Mouse (Mus musculus) ES-E14 (cell line): ENCODE measurements around the gene Rundc1. TPM values are rescaled to one million over a fixed set of nuclear protein-coding genes. Genes with fewer than 3 reads are reported as not detected.

Source experiments
- DNase-seq: peaks from one replicate; pipeline ENCODE4 v3.0.0-alpha.2; 2013; ENCODE audit warnings: low read depth, low spot score
- H3K27ac ChIP-seq: 2 replicates; pipeline ENCODE4 v1.5.1; 2012; ENCODE audit warnings: low read depth, mild to moderate bottlenecking, low read length, moderate library complexity, mixed read lengths; ENCODE audit not compliant: poor library complexity, insufficient read depth, severe bottlenecking
- H3K36me3 ChIP-seq: 2 replicates; pipeline ENCODE4 v1.6.1; 2012; ENCODE audit warnings: mild to moderate bottlenecking, low read length, moderate library complexity, mixed read lengths; ENCODE audit not compliant: control insufficient read depth, poor library complexity, insufficient read depth, severe bottlenecking
- H3K4me1 ChIP-seq, 2 experiments: fragments of 150-350 bp in 1 of 2; sonication (generic) in 1 of 2; 2 replicates each; pipeline ENCODE4 v1.6.1; 2012; ENCODE audit warnings: low read length in 2 of 2, mild to moderate bottlenecking in 1 of 2, mixed read lengths in 1 of 2; ENCODE audit not compliant: control insufficient read depth in 2 of 2, insufficient read depth in 2 of 2, poor library complexity in 1 of 2
- H3K4me3 ChIP-seq, 2 experiments: fragments of 150-350 bp in 1 of 2; sonication (generic) in 1 of 2; 2 replicates each; pipeline ENCODE4 v1.5.1; 2012; ENCODE audit warnings: low read length in 2 of 2, low read depth in 1 of 2, mild to moderate bottlenecking in 1 of 2, mixed read lengths in 1 of 2; ENCODE audit not compliant: insufficient read depth in 1 of 2, poor library complexity in 1 of 2, severe bottlenecking in 1 of 2
- H3K9ac ChIP-seq: 2 replicates; pipeline ENCODE4 v1.6.1; 2012; ENCODE audit warnings: low read depth, mild to moderate bottlenecking, low read length, mixed read lengths; ENCODE audit not compliant: poor library complexity, insufficient read depth, severe bottlenecking
- H3K9me3 ChIP-seq: fragments of 150-350 bp; sonication (generic); 2 replicates; pipeline ENCODE4 v1.6.1; 2012; ENCODE audit warnings: low read depth, mild to moderate bottlenecking, low read length; ENCODE audit not compliant: control insufficient read depth, insufficient read depth
- CHD2 ChIP-seq: IDR thresholded peaks from 2 replicates; pipeline ENCODE4 v1.6.1; 2014; ENCODE audit warnings: mild to moderate bottlenecking, low read depth, low read length, inconsistent platforms
- HCFC1 ChIP-seq: IDR thresholded peaks from 2 replicates; pipeline ENCODE4 v1.6.1; 2012; ENCODE audit warnings: low read length, inconsistent platforms, borderline replicate concordance; ENCODE audit not compliant: insufficient read depth
- MAFK ChIP-seq: IDR thresholded peaks from 2 replicates; pipeline ENCODE4 v1.6.1; 2014; ENCODE audit warnings: mild to moderate bottlenecking, low read depth, low read length, inconsistent platforms; ENCODE audit not compliant: insufficient read depth
- ZC3H11A ChIP-seq: IDR thresholded peaks from 2 replicates; pipeline ENCODE4 v1.6.1; 2012; ENCODE audit warnings: low read depth, mild to moderate bottlenecking, inconsistent platforms, low read length, borderline replicate concordance
- ZNF384 ChIP-seq: IDR thresholded peaks from 2 replicates; pipeline ENCODE4 v1.6.1; 2012; ENCODE audit warnings: low read depth, low read length, inconsistent platforms
- in situ Hi-C, 2 experiments: fragments of 600-800 bp; cut with MboI; formaldehyde crosslinking; loops; one replicate each; pipeline ENCODE4 v1.15.1; 2025; ENCODE audit warnings: low sequenced_read_pairs in 2 of 2, inconsistent platforms in 1 of 2; ENCODE audit not compliant: unreplicated experiment in 2 of 2
- total RNA-seq: library from RNA; depleted of rRNA; stranded (reverse); fragments of 300-350 nt; gene quantifications from 2 replicates; pipeline ENCODE4 v1.2.3, GENCODE M21; 2012

The Rundc1 gene
- total RNA-seq, 1 experiment = 6.9 TPM

DNA sequence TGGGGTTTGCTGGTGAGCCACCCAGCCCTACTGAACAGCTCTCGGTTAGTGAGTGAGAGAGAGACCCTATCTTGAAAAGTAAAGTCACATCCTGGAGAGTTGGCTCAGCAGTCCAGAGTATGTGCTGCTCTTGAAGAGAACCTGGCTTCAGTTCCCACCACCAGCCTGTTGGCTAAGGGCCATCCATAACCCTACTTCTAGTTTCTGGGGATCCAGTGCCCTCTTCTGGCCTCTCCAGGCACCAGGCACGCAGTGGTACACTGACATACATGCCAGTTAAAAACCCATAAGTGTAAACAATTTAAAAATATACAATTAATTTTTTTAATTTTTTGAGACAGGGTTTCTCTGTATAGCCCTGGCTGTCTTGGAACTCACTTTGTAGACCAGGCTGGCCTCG is 25.5 kb downstream of the Rundc1 start:
- H3K4me1 ChIP-seq = peaks cover 6 to 8% of the 10 kb centered on the region in 2 experiments; a peak in 3 of 4 replicates
- no peak for DNase-seq
- TF ChIP-seq ZC3H11A (peak; percentile 26; the same call in 1 of the 2 replicates), CHD2 (no peak)
- H3K4me3 ChIP-seq = no peak overlapping the region
- H3K9me3 ChIP-seq = no peaks in the 10 kb centered on the region
- no peak overlapping the region for H3K9ac ChIP-seq
- in situ Hi-C loops = no loop called here
- H3K36me3 ChIP-seq = peaks cover 2% of the 10 kb centered on the region; the same call in 1 of the 2 replicates
- H3K27ac ChIP-seq = no peak overlapping the region

DNA sequence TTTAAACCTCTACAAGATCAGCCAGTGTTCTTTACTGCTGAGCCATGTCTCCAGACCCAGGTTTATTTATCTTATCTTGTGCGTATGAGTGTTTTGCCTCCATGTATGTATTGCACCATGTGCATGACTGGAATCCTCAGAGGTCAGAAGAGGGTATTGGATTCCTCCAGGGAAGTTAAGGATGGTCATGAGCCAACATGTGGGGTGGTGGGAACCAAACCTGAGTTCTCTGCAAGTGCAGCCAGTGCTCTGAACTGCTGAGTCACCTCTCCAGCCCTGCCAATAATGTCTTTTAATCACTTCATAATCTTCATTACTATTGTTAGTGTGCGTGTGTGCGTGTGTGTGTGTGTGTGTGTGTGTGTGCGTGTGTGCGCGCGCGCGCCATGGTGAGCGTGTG is 26.7 kb downstream of the Rundc1 start:
- H3K36me3 ChIP-seq = no peaks in the 10 kb centered on the region
- DNase-seq = no peak
- H3K9ac ChIP-seq = no peak overlapping the region; the same call in 1 of the 2 replicates
- no peak overlapping the region for H3K27ac ChIP-seq
- TF ChIP-seq HCFC1 (no peak), ZNF384 (no peak), MAFK (0 out of 2 replicates have a peak, but pooled peaks have one; percentile 45)
- no peaks in the 10 kb centered on the region for H3K9me3 ChIP-seq
- in situ Hi-C loops = no loop called here
- H3K4me3 ChIP-seq = no peak overlapping the region
- peaks cover 6 to 8% of the 10 kb centered on the region in 2 experiments; a peak in 3 of 4 replicates for H3K4me1 ChIP-seq

DNA sequence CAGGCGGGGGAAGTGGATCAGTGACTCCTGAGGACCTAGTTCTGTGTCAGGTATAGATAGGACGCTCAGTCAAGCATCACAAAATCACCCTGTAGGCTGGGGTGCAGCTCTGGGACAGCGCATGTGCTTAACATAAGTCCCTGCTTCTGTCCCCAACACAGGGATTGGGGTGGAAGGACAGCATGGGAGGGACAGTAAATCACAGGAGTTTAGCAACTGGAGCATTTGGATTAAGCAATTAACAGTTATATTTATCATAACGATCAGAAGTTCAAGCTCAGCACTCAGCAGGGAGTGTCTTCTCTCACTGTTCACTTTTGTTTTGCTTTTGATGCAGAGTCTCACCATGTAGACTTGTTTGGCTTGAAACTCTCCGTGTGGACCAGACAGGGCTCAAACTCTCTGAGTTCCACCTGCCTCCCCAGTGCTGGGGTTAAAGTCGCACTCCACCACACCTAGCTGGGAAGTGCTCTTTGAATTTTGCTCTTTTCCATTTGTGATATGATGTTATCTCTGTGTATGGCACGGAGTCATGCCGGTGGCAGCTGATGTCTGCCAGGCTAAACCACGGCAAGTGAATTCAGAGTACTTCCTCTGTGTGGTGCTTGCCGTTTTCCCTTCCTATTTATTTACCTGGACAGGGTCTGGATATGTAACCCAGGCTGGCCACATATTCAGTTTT is 27.3 kb downstream of the Rundc1 start:
- H3K9me3 ChIP-seq = no peaks in the 10 kb centered on the region
- no peaks in the 10 kb centered on the region for H3K36me3 ChIP-seq
- DNase-seq = no peak
- no peak overlapping the region for H3K4me3 ChIP-seq
- H3K4me1 ChIP-seq = peaks cover 6 to 8% of the 10 kb centered on the region in 2 experiments; a peak in 3 of 4 replicates
- in situ Hi-C loops = no loop called here
- H3K27ac ChIP-seq = peak overlapping the region; percentile 15; the same call in 1 of the 2 replicates
- no peak overlapping the region; the same call in 1 of the 2 replicates for H3K9ac ChIP-seq
- no peak for TF ChIP-seq ZC3H11A
- no peak for TF ChIP-seq HCFC1
- TF ChIP-seq CHD2 = no peak
- no peak for TF ChIP-seq MAFK
- TF ChIP-seq ZNF384 = no peak

DNA sequence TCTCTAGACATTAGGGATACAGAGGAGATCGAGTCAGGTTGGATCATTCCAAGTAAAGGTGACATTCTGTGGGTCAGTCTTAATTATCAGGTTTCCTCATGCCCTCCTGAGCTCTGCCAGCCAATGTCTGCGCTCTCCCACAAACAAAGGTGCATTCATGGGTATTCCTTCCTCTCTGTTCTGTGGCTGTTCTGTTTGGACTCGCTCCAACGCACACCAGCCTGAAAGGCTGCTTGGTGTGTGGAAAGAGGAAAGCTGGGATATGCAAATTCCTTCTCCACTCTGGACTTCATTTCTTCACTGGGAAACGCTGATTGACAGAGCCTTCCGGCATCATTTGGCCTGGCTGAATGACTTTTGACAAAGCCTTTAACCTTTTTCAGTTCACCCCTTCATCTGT is 29.8 kb downstream of the Rundc1 start:
- no peak for DNase-seq
- Histone ChIP-seq H3K4me1 (peaks cover 10 to 21% of the 10 kb centered on the region in 2 experiments; a peak in 3 of 4 replicates), H3K9ac (no peak overlapping the region), H3K9me3 (no peaks in the 10 kb centered on the region), H3K27ac (no peak overlapping the region), H3K36me3 (no peaks in the 10 kb centered on the region), H3K4me3 (no peak overlapping the region)
- in situ Hi-C loops = no loop called here
- TF ChIP-seq CHD2 = no peak
- TF ChIP-seq ZNF384 = no peak
- TF ChIP-seq MAFK = no peak
- TF ChIP-seq ZC3H11A = no peak
- TF ChIP-seq HCFC1 = no peak
